Mouse (Mus musculus) olfactory bulb, adult 2 months (tissue): ENCODE results near the gene Ccdc97.

Experiments used
- CTCF ChIP-seq: fragments of 200-500 bp; IDR thresholded peaks from 2 replicates; pipeline ENCODE4 v1.5.1; 2012; ENCODE audit warnings: low read depth, mild to moderate bottlenecking, low read length, moderate library complexity; ENCODE audit not compliant: insufficient read depth
- POLR2A ChIP-seq: fragments of 200-500 bp; IDR thresholded peaks from 2 replicates; pipeline ENCODE4 v1.6.1; 2012; ENCODE audit warnings: mild to moderate bottlenecking, low read depth, low read length, moderate library complexity; ENCODE audit not compliant: insufficient read depth

DNA sequence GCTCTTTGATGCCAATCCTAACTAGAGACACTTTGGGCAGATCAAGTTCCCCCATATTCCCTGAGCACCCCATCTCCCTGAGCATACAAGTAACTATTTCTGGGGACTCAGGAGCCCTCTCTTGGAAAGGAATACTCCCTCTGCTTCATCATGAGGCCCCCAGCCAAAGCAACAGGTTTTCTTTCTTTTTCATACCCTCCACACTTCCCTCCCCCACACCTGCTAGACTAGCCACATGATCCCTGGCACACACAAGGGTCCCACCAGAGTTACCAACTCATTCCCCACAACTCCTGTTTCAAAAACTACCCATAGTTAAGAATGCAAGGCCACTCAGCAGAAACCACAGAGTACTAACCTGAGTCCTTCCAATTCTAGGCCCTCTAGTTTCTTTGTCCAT is 34.2 kb upstream of the Ccdc97 start:
- TF ChIP-seq CTCF (no peak), POLR2A (no peak)
